Mouse (Mus musculus) heart, adult 2 months (tissue): ENCODE measurements around the gene Prss40. TPM values are rescaled to one million over a fixed set of nuclear protein-coding genes. Genes with fewer than 3 reads are reported as not detected.

ENCODE experiments used
- DNase-seq, 2 experiments: peaks; one replicate each; pipeline ENCODE4 v3.0.0; 2021
- H3K27ac ChIP-seq: fragments of 200-600 bp; 2 replicates; pipeline ENCODE4 v1.8.1; 2022
- H3K27me3 ChIP-seq: fragments of 200-500 bp; 2 replicates; pipeline ENCODE4 v1.6.1; 2012; ENCODE audit warnings: mild to moderate bottlenecking, low read length, inconsistent platforms, mixed read lengths; ENCODE audit not compliant: control insufficient read depth, insufficient read depth
- H3K36me3 ChIP-seq: fragments of 200-500 bp; 2 replicates; pipeline ENCODE4 v1.6.1; 2012; ENCODE audit warnings: low read length, inconsistent platforms; ENCODE audit not compliant: control insufficient read depth, insufficient read depth
- H3K4me1 ChIP-seq: fragments of 200-500 bp; 2 replicates; pipeline ENCODE4 v1.6.1; 2011; ENCODE audit warnings: low read length; ENCODE audit not compliant: control insufficient read depth, insufficient read depth
- H3K4me3 ChIP-seq: fragments of 200-600 bp; 2 replicates; pipeline ENCODE4 v1.8.1; 2022
- H3K79me2 ChIP-seq: fragments of 200-500 bp; replicated peaks from 2 replicates; pipeline ENCODE4 v1.6.1; 2012; ENCODE audit warnings: mild to moderate bottlenecking, inconsistent platforms, low read length, moderate library complexity, mixed read lengths; ENCODE audit not compliant: control insufficient read depth, insufficient read depth
- H3K9ac ChIP-seq: fragments of 200-500 bp; 2 replicates; pipeline ENCODE4 v1.6.1; 2012; ENCODE audit warnings: low read depth, mild to moderate bottlenecking, control low read depth, inconsistent platforms, low read length, mixed read lengths
- CTCF ChIP-seq: fragments of 200-600 bp; IDR thresholded peaks from 2 replicates; pipeline ENCODE4 v1.8.1; 2022; ENCODE audit warnings: antibody characterized with exemption, mild to moderate bottlenecking, moderate library complexity
- EP300 ChIP-seq: fragments of 200-500 bp; IDR thresholded peaks from 2 replicates; pipeline ENCODE4 v1.6.1; 2011; ENCODE audit warnings: low read depth, low read length, control low read depth; ENCODE audit not compliant: insufficient read depth
- POLR2A ChIP-seq: fragments of 200-500 bp; IDR thresholded peaks from 2 replicates; pipeline ENCODE4 v1.6.1; 2011; ENCODE audit warnings: mild to moderate bottlenecking, low read depth, low read length, control low read depth; ENCODE audit not compliant: insufficient read depth
- WGBS: fragments of 180-500 bp; shearing (Covaris S2); methylation state at CpG from one replicate; pipeline ENCODE4 v1.1.7; 2018; 5-methylcytosine and 5-hydroxymethylcytosine counted together
- intact Hi-C: fragments of 180-260 bp; cut with DNase I; formaldehyde crosslinking; loops from one replicate; pipeline ENCODE4 v1.15.1; 2025
- polyA plus RNA-seq: library from polyadenylated mRNA; depleted of rRNA; stranded (reverse); fragments of >200 nt; gene quantifications from 2 replicates; pipeline ENCODE4 v1.2.3, GENCODE M21; 2012; rRNA removed
- total RNA-seq, 2 experiments: library from RNA; stranded (reverse); gene quantifications; 2 replicates each; pipeline ENCODE4 v1.2.3; 2021

Gene Prss40
- total and polyA plus RNA-seq, 3 experiments: not detected

DNA sequence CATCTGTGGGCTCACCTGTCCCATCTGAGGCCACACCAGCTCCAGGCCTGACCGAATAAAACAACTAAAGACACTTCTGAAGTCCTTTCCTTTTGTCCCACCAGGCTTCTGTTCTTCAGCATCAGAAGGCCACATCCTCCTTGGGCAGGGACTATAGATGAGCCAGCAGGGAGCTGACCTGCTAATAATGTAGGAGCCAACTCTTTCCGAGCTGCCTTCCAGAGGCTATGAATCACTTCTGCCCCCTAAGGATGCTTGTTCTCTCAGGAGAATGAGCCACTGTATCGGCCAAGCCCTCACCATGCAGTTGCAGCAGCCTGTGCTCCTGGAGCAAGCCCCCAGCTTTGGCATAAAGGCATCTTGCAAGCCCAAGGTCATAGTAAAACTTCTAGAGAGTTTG lies 57.8 kb downstream of the Prss40 start:
- H3K36me3 ChIP-seq: no peaks in the 10 kb centered on the region
- intact Hi-C loops: no loop called here
- no peak overlapping the region for H3K27ac ChIP-seq
- H3K27me3 ChIP-seq: no peaks in the 10 kb centered on the region
- DNase-seq: no peak
- no peak overlapping the region for H3K4me3 ChIP-seq
- 57% methylated on average over 3 of the region's 3 CpGs for WGBS
- no peak for TF ChIP-seq POLR2A
- no peak for TF ChIP-seq CTCF
- no peak for TF ChIP-seq EP300
- H3K79me2 ChIP-seq: no peaks in the 10 kb centered on the region
- H3K9ac ChIP-seq: no peak overlapping the region
- no peaks in the 10 kb centered on the region for H3K4me1 ChIP-seq

Other genes with a start within 250 kb of the Prss40 start
- 10 to 100 TPM; 15.1 to 15.2 TPM for gene Ccdc115, start 121.3 kb downstream of the Prss40 start, total RNA-seq
- gene Ccdc115, start 121.3 kb downstream of the Prss40 start, polyA plus RNA-seq: 15.5 and 17.8 TPM in 2 replicates
- gene Imp4, start 121.1 kb downstream of the Prss40 start, total RNA-seq: 10 to 100 TPM; 26.5 to 28.6 TPM
- gene Imp4, start 121.1 kb downstream of the Prss40 start, polyA plus RNA-seq: 21.1 and 24.2 TPM in 2 replicates
- 1 to 10 TPM; 4.2 TPM for gene Ptpn18, start 101.2 kb downstream of the Prss40 start, total RNA-seq
- 6.5 and 16.3 TPM in 2 replicates for gene Ptpn18, start 101.2 kb downstream of the Prss40 start, polyA plus RNA-seq
- gene Prss39, start 62.5 kb downstream of the Prss40 start, total RNA-seq: not detected
- gene Prss39, start 62.5 kb downstream of the Prss40 start, polyA plus RNA-seq: 0.21 and 0.38 TPM in 2 replicates
- gene Cfc1, start 25.3 kb downstream of the Prss40 start, total RNA-seq: not detected
- gene Cfc1, start 25.3 kb downstream of the Prss40 start, polyA plus RNA-seq: not detected in 2 replicates
- gene Amer3, start 18.7 kb upstream of the Prss40 start, total RNA-seq: not detected
- gene Amer3, start 18.7 kb upstream of the Prss40 start, polyA plus RNA-seq: 0.02 and 0.12 TPM in 2 replicates